Mouse (Mus musculus) cortical plate, adult 2 months (tissue): Measurements from ENCODE around the gene Nlrp4a. TPM values are rescaled to one million over a fixed set of nuclear protein-coding genes. Genes with fewer than 3 reads are reported as not detected.
"Not testable (repeated sequence)": the region's sequence is repeated elsewhere in the genome, so short reads cannot be mapped to it uniquely, and the experiment has no call there.

Source experiments
- H3K27ac ChIP-seq: fragments of 200-500 bp; 2 replicates; pipeline ENCODE4 v1.5.1; 2012; ENCODE audit warnings: low read length, control low read depth, inconsistent platforms; ENCODE audit not compliant: insufficient read depth
- H3K4me1 ChIP-seq: fragments of 200-500 bp; 2 replicates; pipeline ENCODE4 v1.6.1; 2011; ENCODE audit warnings: low read length; ENCODE audit not compliant: control insufficient read depth, insufficient read depth
- H3K4me3 ChIP-seq: fragments of 200-500 bp; 2 replicates; pipeline ENCODE4 v1.5.1; 2011; ENCODE audit warnings: mild to moderate bottlenecking, low read length, control low read depth; ENCODE audit not compliant: insufficient read depth
- CTCF ChIP-seq: fragments of 200-500 bp; IDR thresholded peaks from 2 replicates; pipeline ENCODE4 v1.5.1; 2011; ENCODE audit warnings: mild to moderate bottlenecking, control low read depth, low read length; ENCODE audit not compliant: insufficient read depth; ENCODE audit errors: extremely low read depth
- POLR2A ChIP-seq: fragments of 200-500 bp; IDR thresholded peaks from 2 replicates; pipeline ENCODE4 v1.6.1; 2011; ENCODE audit warnings: mild to moderate bottlenecking, low read length, control low read depth; ENCODE audit not compliant: insufficient read depth; ENCODE audit errors: extremely low read depth
- polyA plus RNA-seq: library from polyadenylated mRNA; depleted of rRNA; stranded (reverse); fragments of >200 nt; gene quantifications from 2 replicates; pipeline ENCODE4 v1.2.3, GENCODE M21; 2012; rRNA removed

The Nlrp4a gene
- polyA plus RNA-seq: not detected in 2 replicates

DNA sequence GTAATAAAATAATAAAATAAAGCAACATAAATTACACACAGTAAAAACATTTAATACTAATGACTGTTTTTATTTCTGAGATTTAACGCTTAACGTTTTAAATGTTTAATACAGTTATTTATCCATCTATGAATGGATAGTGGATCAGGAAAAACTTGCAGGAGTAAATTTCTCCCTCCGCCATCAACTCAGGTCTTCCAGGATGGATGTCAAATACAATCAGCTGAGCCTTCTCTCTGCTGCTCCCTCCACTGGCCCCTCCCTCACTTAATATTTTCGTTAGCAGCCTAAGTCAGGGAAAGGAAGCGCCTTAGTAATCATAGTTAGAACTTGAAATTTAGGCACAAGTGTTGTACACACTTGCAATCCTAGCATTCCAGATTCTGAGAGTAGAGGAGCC lies at the start of gene Nlrp4a:
Gene Nlrp4a (plus strand): TSS at position 301 of the 400 bp plus-strand sequence.
- Histone ChIP-seq H3K27ac (no peak within 1 kb of the TSS), H3K4me1 (no peaks in the 10 kb centered on the region), H3K4me3 (no peak within 1 kb of the TSS)
- TF ChIP-seq CTCF (no peak), POLR2A (no peak)

DNA sequence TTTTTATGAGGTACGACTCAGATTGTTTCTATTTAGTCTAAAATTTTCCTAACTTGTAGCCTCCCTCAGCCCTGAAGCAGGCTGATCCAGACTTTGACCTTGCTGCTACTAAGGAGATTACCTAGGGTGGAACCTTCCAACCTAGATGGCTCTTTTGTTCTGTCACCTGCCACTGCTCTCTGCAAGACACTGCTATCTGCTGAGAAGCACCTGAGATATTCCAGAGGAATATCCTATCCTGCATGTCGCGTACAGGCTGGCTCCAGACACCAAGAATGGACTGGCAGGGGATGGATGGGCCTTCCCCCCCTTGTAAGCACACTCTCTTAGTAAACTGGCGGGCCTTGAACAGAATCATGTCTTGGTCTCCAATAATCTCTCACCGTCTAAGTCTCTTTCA lies 48.2 kb upstream of the Nlrp4a start:
- H3K4me3 ChIP-seq, H3K27ac ChIP-seq, H3K4me1 ChIP-seq: not testable (repeated sequence)

DNA sequence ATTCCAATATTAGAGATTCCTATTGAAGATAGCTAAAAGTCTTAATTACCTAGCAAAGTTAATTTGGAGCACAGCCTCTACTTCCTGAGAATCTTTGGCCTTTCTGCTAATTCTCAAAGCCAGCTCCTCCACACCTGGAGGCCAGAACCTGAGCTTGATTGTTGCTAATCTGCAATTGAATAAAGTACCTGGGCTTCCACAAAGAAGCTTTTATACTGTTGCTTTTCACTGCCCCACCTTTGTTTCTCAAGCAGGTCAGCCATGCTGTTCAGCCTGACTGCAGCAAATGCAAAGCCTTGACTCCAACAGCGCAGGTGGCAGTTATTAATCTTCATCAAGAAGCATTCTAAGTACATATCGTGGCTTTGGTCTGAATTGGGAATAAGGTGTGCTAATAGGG lies 43.8 kb upstream of the Nlrp4a start:
- H3K4me1 ChIP-seq, H3K4me3 ChIP-seq, H3K27ac ChIP-seq: not testable (repeated sequence)

DNA sequence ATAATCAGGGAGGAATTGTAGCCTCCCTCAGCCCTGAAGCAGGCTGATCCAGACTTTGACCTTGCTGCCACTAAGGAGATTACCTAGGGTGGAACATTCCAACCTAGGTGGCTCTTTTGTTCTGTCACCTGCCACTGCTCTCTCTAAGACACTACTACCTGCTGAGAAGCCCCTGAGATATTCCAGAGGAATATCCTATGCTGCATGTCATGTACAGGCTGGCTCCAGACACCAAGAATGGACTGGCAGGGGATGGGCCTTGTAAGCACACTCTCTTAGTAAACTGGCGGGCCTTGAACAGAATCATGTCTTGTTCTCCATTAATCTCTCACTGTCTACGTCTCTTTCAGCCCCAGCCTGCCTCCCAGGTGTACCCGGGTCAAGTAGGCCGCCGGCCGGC lies 43.1 kb upstream of the Nlrp4a start:
- not testable (repeated sequence) for H3K4me3 ChIP-seq, H3K4me1 ChIP-seq, H3K27ac ChIP-seq

DNA sequence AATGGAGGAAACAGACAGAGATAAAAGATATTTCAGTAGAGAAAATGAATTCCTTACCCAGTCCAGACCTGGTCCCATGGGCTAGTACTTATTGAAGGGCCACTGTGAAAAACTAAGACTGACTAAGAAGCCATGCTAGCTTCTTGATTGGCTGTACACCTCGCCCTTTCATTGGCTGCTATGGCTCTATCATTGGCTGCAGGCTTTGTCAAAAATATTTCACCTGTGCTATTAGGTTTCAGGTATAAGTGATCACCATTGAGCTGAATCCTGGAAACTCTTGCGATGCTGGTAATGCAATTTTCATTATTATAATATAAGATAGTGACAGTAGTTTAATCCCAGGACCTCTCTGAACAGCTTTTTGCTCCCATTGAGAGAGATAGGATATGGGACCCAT lies 31.3 kb upstream of the Nlrp4a start, which contains the start of gene Nlrp9c:
Gene Nlrp9c (minus strand): TSS at position 101 of the 400 bp plus-strand sequence.
- not testable (repeated sequence) for H3K4me3 ChIP-seq, H3K4me1 ChIP-seq, H3K27ac ChIP-seq

DNA sequence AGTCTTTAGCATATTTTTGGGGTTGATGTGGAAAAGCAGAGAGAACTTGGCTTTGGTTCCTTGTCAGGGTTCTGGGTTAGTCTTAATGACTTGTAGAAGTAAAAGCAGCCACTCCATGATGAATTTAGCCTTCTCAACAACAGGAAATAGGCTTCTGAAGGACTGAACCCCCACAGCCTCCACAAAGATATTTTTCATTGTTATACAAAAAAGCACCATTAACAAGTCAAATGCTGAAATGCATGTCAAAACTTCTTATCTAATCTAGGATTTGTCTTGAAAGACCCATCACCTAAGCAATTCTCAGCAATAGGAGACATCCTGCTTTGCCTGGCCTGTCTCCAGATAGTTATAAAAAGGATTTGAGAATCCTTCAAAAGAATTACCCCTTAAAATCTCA lies 41.8 kb downstream of the Nlrp4a start:
- TF ChIP-seq CTCF: no peak
- no peak for TF ChIP-seq POLR2A
- H3K4me1 ChIP-seq: no peaks in the 10 kb centered on the region

DNA sequence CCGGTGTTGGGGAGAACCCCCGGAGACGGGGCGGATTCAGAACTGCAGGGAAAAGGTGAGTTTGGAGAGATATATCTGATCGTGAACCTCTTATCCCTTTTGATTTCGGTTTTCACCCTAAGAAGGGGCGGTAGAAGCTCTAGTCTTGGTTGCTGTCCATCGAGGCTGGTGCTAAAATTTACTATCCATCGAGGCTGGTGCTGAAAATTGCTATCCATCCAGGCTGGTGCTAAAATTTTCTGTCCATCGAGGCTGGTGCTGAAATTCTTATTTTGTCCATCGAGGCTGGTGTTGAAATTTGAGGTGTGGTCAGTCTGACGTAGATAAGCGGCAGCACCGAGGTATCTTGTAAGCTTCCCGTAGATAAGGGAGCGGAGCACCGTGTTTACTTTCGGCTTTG lies 54.6 kb downstream of the Nlrp4a start:
- not testable (repeated sequence) for H3K27ac ChIP-seq, H3K4me1 ChIP-seq, H3K4me3 ChIP-seq

More for the DNA sequence above, 41.8 kb downstream of the Nlrp4a start:
- Histone ChIP-seq H3K4me3 (no peak overlapping the region), H3K27ac (no peak overlapping the region)

Other genes with a start within 250 kb of the Nlrp4a start
- not detected in 2 replicates for gene Vmn1r184, start 174.8 kb upstream of the Nlrp4a start, polyA plus RNA-seq
- not detected in 2 replicates for gene Cyp2a4, start 127.9 kb upstream of the Nlrp4a start, polyA plus RNA-seq
- gene Nlrp9c, start 31.4 kb upstream of the Nlrp4a start, polyA plus RNA-seq: not detected in 2 replicates
- not detected in 2 replicates for gene Nlrp9a, start 99.9 kb downstream of the Nlrp4a start, polyA plus RNA-seq
- gene Vmn1r185, start 183.4 kb downstream of the Nlrp4a start, polyA plus RNA-seq: not detected in 2 replicates